Mouse (Mus musculus) CH12.LX (cell line): Measurements from ENCODE around the gene Fyb. TPM values are rescaled to one million over a fixed set of nuclear protein-coding genes. Genes with fewer than 3 reads are reported as not detected.

Experiments
- DNase-seq: peaks from one replicate; pipeline ENCODE4 v3.0.0-alpha.2; 2013; ENCODE audit errors: extremely low read depth
- H3K27ac ChIP-seq: 2 replicates; pipeline ENCODE4 v1.5.1; 2012; ENCODE audit warnings: low read depth, mild to moderate bottlenecking, control low read depth, moderate library complexity; ENCODE audit not compliant: insufficient read depth
- H3K27me3 ChIP-seq: replicated peaks from 2 replicates; pipeline ENCODE3; 2012; ENCODE audit warnings: inconsistent platforms
- H3K36me3 ChIP-seq, 2 experiments: replicated peaks in 1 of 2; 2 replicates each; pipeline versions ENCODE3 to v1.6.1; 2012; ENCODE audit warnings: inconsistent platforms in 1 of 2, low read length in 1 of 2, mild to moderate bottlenecking in 1 of 2, mixed read lengths in 1 of 2, moderate library complexity in 1 of 2; ENCODE audit not compliant: control insufficient read depth in 1 of 2, insufficient read depth in 1 of 2
- H3K4me1 ChIP-seq, 2 experiments: 2 replicates each; pipeline ENCODE4 v1.6.1; 2012; ENCODE audit warnings: inconsistent platforms in 1 of 2, moderate library complexity in 1 of 2; ENCODE audit not compliant: insufficient read depth in 2 of 2, control insufficient read depth in 1 of 2
- H3K4me2 ChIP-seq: 2 replicates; pipeline ENCODE4 v1.6.1; 2012; ENCODE audit warnings: low read depth, mild to moderate bottlenecking, control low read depth; ENCODE audit not compliant: poor library complexity, insufficient read depth, severe bottlenecking
- H3K4me3 ChIP-seq, 3 experiments: fragments of 150-350 bp in 1 of 3; sonication (generic) in 1 of 3; replicated peaks in 1 of 3; 2 replicates each; pipeline versions ENCODE3 to v1.5.1; 2011 to 2012; ENCODE audit warnings: low read depth in 2 of 3, low read length in 2 of 3, mild to moderate bottlenecking in 2 of 3, moderate library complexity in 2 of 3, control low read depth in 1 of 3, improper control_type of control experiment in 1 of 3, inconsistent platforms in 1 of 3, mixed read lengths in 1 of 3; ENCODE audit not compliant: poor library complexity in 1 of 3
- H3K79me2 ChIP-seq: replicated peaks from 2 replicates; pipeline ENCODE4 v1.6.1; 2012; ENCODE audit warnings: mild to moderate bottlenecking, moderate library complexity; ENCODE audit not compliant: control insufficient read depth, poor library complexity, insufficient read depth, severe bottlenecking; ENCODE audit errors: extremely low read depth
- H3K9ac ChIP-seq: 2 replicates; pipeline ENCODE4 v1.6.1; 2012; ENCODE audit warnings: low read depth, mild to moderate bottlenecking, control low read depth, moderate library complexity; ENCODE audit not compliant: insufficient read depth
- H3K9me3 ChIP-seq: replicated peaks from 2 replicates; pipeline ENCODE3; 2012; ENCODE audit warnings: low read length, inconsistent platforms, mixed read lengths
- CHD2 ChIP-seq: IDR thresholded peaks from 2 replicates; pipeline ENCODE4 v1.6.1; 2011; ENCODE audit warnings: low read length, improper control_type of control experiment
- E2F4 ChIP-seq: IDR thresholded peaks from 2 replicates; pipeline ENCODE4 v1.6.1; 2011; ENCODE audit warnings: low read depth, low read length, improper control_type of control experiment; ENCODE audit not compliant: insufficient replicate concordance
- ELF1 ChIP-seq: IDR thresholded peaks from 2 replicates; pipeline ENCODE4 v1.6.1; 2014; ENCODE audit warnings: low read depth, mild to moderate bottlenecking, inconsistent platforms, low read length, improper control_type of control experiment
- ETS1 ChIP-seq: conservative IDR thresholded peaks from 2 replicates; pipeline ENCODE4 v1.6.1; 2012; ENCODE audit warnings: low read depth, mild to moderate bottlenecking, inconsistent platforms, low read length, improper control_type of control experiment, moderate library complexity
- IRF4 ChIP-seq: IDR thresholded peaks from 2 replicates; pipeline ENCODE4 v1.6.1; 2014; ENCODE audit warnings: low read depth, mild to moderate bottlenecking, inconsistent platforms, low read length, improper control_type of control experiment
- JUN ChIP-seq: IDR thresholded peaks from 2 replicates; pipeline ENCODE4 v1.6.1; 2011; ENCODE audit warnings: low read depth, mild to moderate bottlenecking, low read length, improper control_type of control experiment, moderate library complexity; ENCODE audit not compliant: insufficient read depth
- MAFK ChIP-seq: IDR thresholded peaks from 2 replicates; pipeline ENCODE4 v1.6.1; 2011; ENCODE audit warnings: low read length, improper control_type of control experiment; ENCODE audit not compliant: insufficient replicate concordance
- MEF2A ChIP-seq: IDR thresholded peaks from 2 replicates; pipeline ENCODE4 v1.6.1; 2014; ENCODE audit warnings: low read depth, mild to moderate bottlenecking, inconsistent platforms, low read length, improper control_type of control experiment, borderline replicate concordance
- NELFE ChIP-seq: IDR thresholded peaks from 2 replicates; pipeline ENCODE4 v1.6.1; 2011; ENCODE audit warnings: low read depth, low read length, improper control_type of control experiment
- NRF1 ChIP-seq: IDR thresholded peaks from 2 replicates; pipeline ENCODE4 v1.6.1; 2014; ENCODE audit warnings: low read depth, mild to moderate bottlenecking, inconsistent platforms, low read length, improper control_type of control experiment, moderate library complexity
- PAX5 ChIP-seq: IDR thresholded peaks from 2 replicates; pipeline ENCODE4 v1.6.1; 2012; ENCODE audit warnings: low read length, inconsistent platforms, mixed read lengths
- RAD21 ChIP-seq: IDR thresholded peaks from 2 replicates; pipeline ENCODE4 v1.6.1; 2011; ENCODE audit warnings: low read depth, mild to moderate bottlenecking, low read length, improper control_type of control experiment, moderate library complexity
- SIN3A ChIP-seq: IDR thresholded peaks from 2 replicates; pipeline ENCODE4 v1.6.1; 2012; ENCODE audit warnings: low read length, improper control_type of control experiment, inconsistent platforms
- UBTF ChIP-seq: IDR thresholded peaks from 2 replicates; pipeline ENCODE4 v1.6.1; 2012; ENCODE audit warnings: low read depth, mild to moderate bottlenecking, inconsistent platforms, low read length, improper control_type of control experiment, moderate library complexity
- ZNF384 ChIP-seq: IDR thresholded peaks from 2 replicates; pipeline ENCODE4 v1.6.1; 2012; ENCODE audit warnings: low read depth, low read length, improper control_type of control experiment, inconsistent platforms
- dilution Hi-C: fragments of 300-500 bp; cut with MboI; formaldehyde crosslinking; loops from 2 replicates; pipeline ENCODE4 v1.14.3; 2020; ENCODE audit warnings: low sequenced_read_pairs; ENCODE audit not compliant: extremely low pct_unique_long_range_greater_than_20kb, extremely low pct_ligation_motif_present
- in situ Hi-C: fragments of 300-500 bp; cut with MboI; formaldehyde crosslinking; loops from 3 replicates; pipeline ENCODE4 v1.14.3; 2019; ENCODE audit warnings: low sequenced_read_pairs, low pct_ligation_motif_present, low pct_unique_long_range_greater_than_20kb, mixed read lengths
- polyA plus RNA-seq: library from polyadenylated mRNA; unstranded; fragments of >175 nt; gene quantifications from 2 replicates; pipeline ENCODE4 v1.2.1, GENCODE M21; 2012; ENCODE audit warnings: low read depth; ENCODE audit not compliant: insufficient read length
- total RNA-seq, 2 experiments: library from RNA; depleted of rRNA; stranded (reverse); fragments of 300-350 nt in 1 of 2; fragments of >200 nt in 1 of 2; gene quantifications; 2 replicates each; pipeline ENCODE4 v1.2.3; 2012 to 2014

Gene Fyb
- total and polyA plus RNA-seq, 3 experiments: 17.6 to 60.1 (median 32.2) TPM

- Histone ChIP-seq H3K9me3 (no peaks in the 10 kb centered on the region), H3K27ac (no peak overlapping the region), H3K27me3 (no peaks in the 10 kb centered on the region), H3K4me1 (peaks cover 0 to 11% of the 10 kb centered on the region in 2 experiments; a peak in 1 of 4 replicates), H3K4me3 (no peak overlapping the region), H3K36me3 (no peaks in the 10 kb centered on the region), H3K79me2 (no peaks in the 10 kb centered on the region), H3K9ac (no peak overlapping the region), H3K4me2 (no peak overlapping the region)
- no peak for DNase-seq
- dilution Hi-C loops (no loop called here), in situ Hi-C loops (no loop called here)
- TF ChIP-seq SIN3A: no peak
- no peak for TF ChIP-seq NRF1
- no peak for TF ChIP-seq RAD21
- no peak for TF ChIP-seq ZNF384
- no peak for TF ChIP-seq E2F4
- TF ChIP-seq PAX5: no peak
- no peak for TF ChIP-seq MAFK
- no peak for TF ChIP-seq UBTF
- no peak for TF ChIP-seq IRF4
- TF ChIP-seq NELFE: no peak
- TF ChIP-seq ELF1: no peak
- TF ChIP-seq JUN: no peak
- TF ChIP-seq MEF2A: no peak
- no peak for TF ChIP-seq CHD2
These were observed 70.1 kb downstream of the Fyb start for GRCm38 (mm10) chr15:6592561-6593253.

- no peak for TF ChIP-seq ETS1
- Histone ChIP-seq H3K4me1 (peaks cover 0 to 11% of the 10 kb centered on the region in 2 experiments; a peak in 1 of 4 replicates), H3K27ac (no peak overlapping the region), H3K4me2 (no peak overlapping the region), H3K4me3 (no peak overlapping the region), H3K27me3 (no peaks in the 10 kb centered on the region), H3K9ac (no peak overlapping the region), H3K79me2 (no peaks in the 10 kb centered on the region), H3K9me3 (no peaks in the 10 kb centered on the region), H3K36me3 (no peaks in the 10 kb centered on the region)
- dilution Hi-C loops (no loop called here), in situ Hi-C loops (no loop called here)
- no peak for DNase-seq
These were observed 70.6 kb downstream of the Fyb start for GRCm38 (mm10) chr15:6593254-6593623.
